Mouse (Mus musculus) regulatory T cell (primary cell): ENCODE results near the gene Olfr643.
"Not testable (repeated sequence)": the region's sequence is repeated elsewhere in the genome, so short reads cannot be mapped to it uniquely, and the experiment has no call there.

Experiments
- in situ Hi-C: fragments of 300-600 bp; cut with MboI, MseI; formaldehyde crosslinking; loops from one replicate; pipeline ENCODE4 v1.15.1; 2025; ENCODE audit warnings: high pct_unique_total_duplicates

Olfr643 gene

GRCm38 (mm10) chr7:104018953-104019352 lies 118.3 kb downstream of the Olfr643 start:
- in situ Hi-C loops, result no loop called here

GRCm38 (mm10) chr7:104017203-104017602 lies 120.0 kb downstream of the Olfr643 start, which contains the start of gene Olfr639:
TSS of gene Olfr639 (minus strand) at chr7:104017303.
- in situ Hi-C loops, result no loop called here

- in situ Hi-C loops, result no loop called here
These were observed 138.1 kb downstream of the Olfr643 start for GRCm38 (mm10) chr7:103999124-103999523.

- in situ Hi-C loops, result no loop called here
These were observed 138.8 kb downstream of the Olfr643 start, which contains the start of gene Olfr638 for GRCm38 (mm10) chr7:103998446-103998845. TSS of gene Olfr638 (plus strand) at chr7:103998746.

GRCm38 (mm10) chr7:103971782-103972181 lies 165.4 kb downstream of the Olfr643 start:
- in situ Hi-C loops, result no loop called here

GRCm38 (mm10) chr7:103970852-103971251 lies 166.4 kb downstream of the Olfr643 start, which contains the start of gene Olfr635:
TSS of gene Olfr635 (plus strand) at chr7:103971152.
- in situ Hi-C loops, result no loop called here

- in situ Hi-C loops, result not testable (repeated sequence)
These were observed 170.3 kb downstream of the Olfr643 start for GRCm38 (mm10) chr7:103966873-103967272.
